Mouse (Mus musculus) adipocyte (in vitro differentiated cells): Measurements from ENCODE around the gene Lrrc74b.

ENCODE experiments used
- DNase-seq: peaks from one replicate; pipeline ENCODE4 v3.0.0-alpha.2; 2016; ENCODE audit warnings: low spot score

Gene Lrrc74b

GRCm38 (mm10) chr16:17552837-17553236 lies 8.2 kb downstream of the Lrrc74b start:
- DNase-seq, result no peak

DNA sequence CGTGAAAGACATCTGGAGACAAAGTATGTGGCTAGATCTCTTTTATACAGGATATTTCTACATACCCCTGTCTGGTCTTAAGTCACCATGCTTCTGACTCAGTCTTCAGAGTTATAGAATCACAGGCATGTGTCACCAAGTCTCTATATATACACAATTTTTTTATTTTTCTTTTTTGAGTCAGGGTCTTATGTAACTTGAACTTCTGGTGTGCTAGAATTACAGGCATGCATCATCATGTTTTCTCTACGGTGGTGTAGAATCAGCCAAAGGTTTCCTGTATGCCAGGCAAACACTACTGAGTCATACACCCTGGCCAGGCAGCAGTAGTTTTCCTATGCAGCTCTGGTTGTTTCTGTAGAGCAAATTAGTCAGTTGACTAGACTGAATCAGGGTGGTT lies 18.4 kb downstream of the Lrrc74b start:
- peak; percentile 19 for DNase-seq

- no peak for DNase-seq
These were observed 24.5 kb downstream of the Lrrc74b start for GRCm38 (mm10) chr16:17536584-17536983.

DNA sequence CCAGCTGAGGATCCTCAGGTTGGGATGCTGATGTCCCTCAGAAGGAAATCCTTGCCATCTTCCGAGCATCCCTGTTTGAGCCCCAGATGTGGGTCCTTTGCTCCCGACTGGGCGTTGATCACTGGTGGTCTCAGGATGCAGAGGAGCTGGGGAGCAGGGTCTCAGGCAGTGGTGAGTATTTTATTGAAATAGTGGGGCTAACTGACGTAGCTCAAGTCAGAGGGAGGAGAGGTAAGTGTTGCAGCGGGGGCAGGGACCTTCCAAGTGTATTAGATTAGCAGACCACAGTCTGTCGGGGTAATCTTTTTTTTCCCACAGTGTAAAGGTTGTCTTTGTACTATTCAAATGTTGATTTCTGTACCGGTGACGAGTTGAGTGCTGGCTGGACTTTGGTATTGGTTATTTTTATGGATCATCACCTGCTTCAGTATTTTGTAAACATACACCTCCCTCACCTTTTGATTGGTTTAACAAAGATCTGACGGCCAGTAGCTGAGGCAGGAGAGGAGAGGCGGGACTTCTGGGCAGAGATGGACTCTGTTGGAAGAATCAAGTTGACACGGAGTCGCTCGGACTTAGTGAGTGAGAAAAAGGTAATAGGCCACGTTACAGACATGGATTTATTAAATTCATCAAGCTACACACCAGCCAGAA lies 28.2 kb downstream of the Lrrc74b start:
- no peak for DNase-seq

GRCm38 (mm10) chr16:17532271-17532670 lies 28.8 kb downstream of the Lrrc74b start:
- DNase-seq, result peak; percentile 45

DNA sequence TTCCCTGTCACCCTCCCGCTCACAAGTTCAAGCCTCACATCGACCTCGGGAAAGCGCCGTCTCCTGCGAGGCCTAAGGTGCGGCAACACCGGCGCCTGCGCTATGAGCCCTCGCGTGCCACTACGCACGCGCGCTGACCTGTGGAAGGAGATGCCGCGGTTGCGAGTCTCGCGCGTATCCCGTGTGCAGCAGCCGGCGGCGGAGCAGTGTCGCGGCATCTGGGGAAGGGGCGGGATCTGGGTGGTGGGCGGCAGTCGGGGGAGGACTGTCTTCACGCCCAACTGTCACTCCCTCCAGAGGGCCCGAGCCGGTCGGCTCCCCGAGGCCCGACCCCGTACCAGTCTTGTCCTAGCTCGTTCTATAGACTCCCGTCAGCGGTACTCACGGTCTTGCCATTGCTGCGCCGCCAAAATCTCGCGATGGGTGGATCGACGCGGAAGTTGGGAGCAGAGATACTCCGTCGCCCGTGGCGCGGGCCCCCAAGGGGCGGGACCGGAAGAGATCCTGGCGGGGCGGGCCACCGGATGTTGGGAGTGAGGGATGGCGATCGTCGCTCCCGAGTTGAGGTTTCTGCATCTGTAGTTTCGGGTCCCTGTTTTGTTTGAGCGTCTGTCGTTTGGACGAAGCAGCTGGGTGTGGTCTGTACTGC lies 30.3 kb downstream of the Lrrc74b start, which contains the start of gene Thap7:
Gene Thap7 (minus strand): TSS at position 497 of the 649 bp plus-strand sequence.
- DNase-seq, result peak; percentile 99

- DNase-seq, result peak; percentile 48
These were observed 31.0 kb downstream of the Lrrc74b start for GRCm38 (mm10) chr16:17529981-17530586.

- no peak for DNase-seq
These were observed 32.8 kb downstream of the Lrrc74b start for GRCm38 (mm10) chr16:17528276-17528675.

- no peak for DNase-seq
These were observed 33.4 kb downstream of the Lrrc74b start for GRCm38 (mm10) chr16:17527606-17528005.

DNA sequence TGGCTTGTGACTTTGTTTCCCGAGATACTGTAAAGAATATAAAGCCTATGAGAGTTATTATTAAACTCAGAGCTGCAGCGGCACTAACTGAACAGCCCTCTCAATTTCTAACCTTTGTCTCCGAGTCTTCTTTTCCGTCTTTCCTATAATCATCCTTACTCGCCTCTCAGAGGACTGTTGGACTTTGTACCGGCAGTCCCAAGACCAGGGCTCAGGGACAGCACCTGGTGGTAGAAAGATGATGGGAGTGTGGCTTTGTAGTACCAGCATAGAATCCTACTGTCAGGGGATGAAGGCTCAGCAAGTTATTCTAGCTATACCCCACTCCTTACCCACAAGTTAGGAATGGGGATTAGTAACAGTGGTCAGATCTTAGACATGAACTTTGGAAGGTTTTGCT lies 34.8 kb downstream of the Lrrc74b start:
- no peak for DNase-seq

- DNase-seq, result no peak
These were observed 35.5 kb downstream of the Lrrc74b start for GRCm38 (mm10) chr16:17525524-17525923.

DNA sequence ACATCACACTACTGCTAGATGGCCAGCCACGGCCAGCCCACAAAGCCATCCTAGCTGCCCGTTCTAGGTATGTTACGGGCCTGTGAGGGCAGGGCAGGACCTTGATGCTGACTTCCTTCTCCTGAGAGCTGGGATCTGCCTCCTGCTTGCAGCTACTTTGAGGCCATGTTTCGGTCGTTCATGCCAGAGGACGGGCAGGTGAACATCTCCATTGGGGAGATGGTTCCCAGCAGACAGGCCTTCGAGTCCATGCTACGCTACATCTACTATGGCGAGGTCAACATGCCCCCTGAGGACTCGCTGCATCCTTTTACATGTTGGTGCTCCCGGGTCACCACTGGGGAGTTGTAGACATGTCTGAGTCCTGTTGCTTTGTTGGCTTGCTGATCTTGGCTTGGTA lies 36.9 kb downstream of the Lrrc74b start:
- DNase-seq, result no peak

DNA sequence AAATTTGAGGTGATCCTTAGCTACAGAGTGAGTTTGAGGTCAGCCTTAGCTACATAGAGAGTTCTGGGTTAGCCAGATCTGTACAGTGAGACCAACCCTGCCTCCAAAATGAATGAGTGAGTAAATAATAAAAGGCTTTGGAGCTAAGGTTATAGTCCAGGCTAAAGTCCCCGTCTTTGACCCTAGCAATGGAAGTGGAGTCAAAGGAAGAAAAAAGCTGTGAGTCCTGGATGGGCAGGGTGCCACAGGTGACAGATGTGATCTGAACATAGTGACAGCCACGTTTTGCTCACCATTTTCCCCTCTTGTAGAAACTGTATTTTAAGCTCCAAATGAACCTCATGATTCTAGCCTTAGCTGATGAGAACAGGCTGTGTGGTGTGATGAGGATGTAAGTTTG lies 42.1 kb downstream of the Lrrc74b start:
- no peak for DNase-seq

- no peak for DNase-seq
These were observed 49.6 kb downstream of the Lrrc74b start for GRCm38 (mm10) chr16:17511431-17511830.

GRCm38 (mm10) chr16:17510686-17511085 lies 50.4 kb downstream of the Lrrc74b start:
- DNase-seq, result no peak

DNA sequence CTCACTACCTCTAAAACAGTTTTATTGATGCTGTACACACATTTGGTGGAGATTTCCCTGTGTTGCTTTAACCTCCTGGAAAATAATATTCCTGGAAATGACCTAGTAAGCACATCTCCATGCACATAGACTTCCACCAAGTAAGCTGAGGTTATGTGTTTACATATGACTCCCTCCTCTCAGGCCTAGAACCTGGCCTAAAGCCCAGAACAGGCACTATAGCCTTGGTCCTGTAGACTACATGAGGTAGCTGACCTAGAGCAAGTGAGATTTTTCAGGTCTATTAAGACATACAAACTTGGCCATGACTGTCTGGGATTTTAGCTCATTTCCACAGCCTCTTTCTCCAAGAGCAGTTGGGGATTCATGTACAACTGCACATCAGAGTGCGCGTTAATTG lies 50.9 kb downstream of the Lrrc74b start:
- DNase-seq, result no peak

GRCm38 (mm10) chr16:17509240-17509597 lies 51.8 kb downstream of the Lrrc74b start:
- DNase-seq, result peak; percentile 52

- peak; percentile 91 for DNase-seq
These were observed 52.4 kb downstream of the Lrrc74b start, which contains the start of gene Lztr1 for GRCm38 (mm10) chr16:17508546-17509239. Lztr1 (plus strand) TSS chr16:17508688.

- peak; percentile 24 for DNase-seq
These were observed 53.0 kb downstream of the Lrrc74b start for GRCm38 (mm10) chr16:17508031-17508430.

- no peak for DNase-seq
These were observed 54.0 kb downstream of the Lrrc74b start for GRCm38 (mm10) chr16:17507018-17507552.

GRCm38 (mm10) chr16:17502681-17503080 lies 58.4 kb downstream of the Lrrc74b start:
- DNase-seq, result no peak

GRCm38 (mm10) chr16:17499249-17499883 lies 61.7 kb downstream of the Lrrc74b start:
- no peak for DNase-seq
